Mouse (Mus musculus) hindbrain, postnatal 0 days (tissue): ENCODE data around the gene Ttn. TPM values are rescaled to one million over a fixed set of nuclear protein-coding genes. Genes with fewer than 3 reads are reported as not detected.

ENCODE experiments used
- ATAC-seq: fragments of 200-750 bp; cut with Nextera tagmentation; 2 replicates; pipeline ENCODE4 v1.8.0; 2017; ENCODE audit warnings: mild to moderate bottlenecking, moderate TSS enrichment, moderate library complexity
- DNase-seq: peaks from one replicate; pipeline ENCODE4 v3.0.0-alpha.2; 2015; ENCODE audit warnings: low spot score
- H3K27ac ChIP-seq: fragments of 300-500 bp; sonication (generic); 2 replicates; pipeline ENCODE4 v1.5.1; 2014; ENCODE audit warnings: mild to moderate bottlenecking
- H3K27me3 ChIP-seq: fragments of 300-500 bp; sonication (generic); 2 replicates; pipeline ENCODE4 v1.6.1; 2014; ENCODE audit warnings: low read length, mixed read lengths; ENCODE audit not compliant: insufficient read depth
- H3K36me3 ChIP-seq: fragments of 300-500 bp; sonication (generic); 2 replicates; pipeline ENCODE4 v1.6.1; 2014; ENCODE audit warnings: low read length, mixed read lengths; ENCODE audit not compliant: insufficient read depth
- H3K4me1 ChIP-seq: fragments of 300-500 bp; sonication (generic); 2 replicates; pipeline ENCODE4 v1.6.1; 2014; ENCODE audit warnings: antibody characterized with exemption, low read length, mixed read lengths; ENCODE audit not compliant: insufficient read depth
- H3K4me2 ChIP-seq: fragments of 300-500 bp; sonication (generic); 2 replicates; pipeline ENCODE4 v1.6.1; 2014; ENCODE audit warnings: low read depth, mild to moderate bottlenecking, low read length, moderate library complexity, mixed read lengths
- H3K4me3 ChIP-seq: fragments of 300-500 bp; sonication (generic); 2 replicates; pipeline ENCODE4 v1.5.1; 2014; ENCODE audit warnings: low read length
- H3K9ac ChIP-seq: fragments of 300-500 bp; sonication (generic); replicated peaks from 2 replicates; pipeline ENCODE4 v1.6.1; 2014; ENCODE audit warnings: mild to moderate bottlenecking, low read length, moderate library complexity, mixed read lengths
- H3K9me3 ChIP-seq: fragments of 300-500 bp; sonication (generic); 2 replicates; pipeline ENCODE4 v1.6.1; 2016; ENCODE audit warnings: low read length, mixed read lengths
- CTCF ChIP-seq: IDR thresholded peaks from 2 replicates; pipeline ENCODE4 v1.5.1; 2016; ENCODE audit warnings: antibody characterized with exemption, control low read depth, low read depth
- WGBS: fragments of 180-500 bp; shearing (Covaris S2); extraction: QIAGEN DNeasy Blood & Tissue Kit; methylation state at CpG from one replicate; pipeline ENCODE4 v1.1.7; 2014; 5-methylcytosine and 5-hydroxymethylcytosine counted together
- polyA plus RNA-seq: library from polyadenylated mRNA; unstranded; fragments of >200 nt; fragmentation: Nextera tagmentation; extraction: Ambion mirVana; gene quantifications from 2 replicates; pipeline ENCODE4 v1.2.1, GENCODE M21; 2015
- total RNA-seq: library from RNA; depleted of rRNA; stranded (reverse); fragments of >200 nt; gene quantifications from 2 replicates; pipeline ENCODE4 v1.2.3, GENCODE M21; 2014

Gene Ttn
- total and polyA plus RNA-seq, 2 experiments from 2014 or later: 0.58 to 0.73 TPM

- Histone ChIP-seq H3K27ac (no peak overlapping the region), H3K27me3 (no peaks in the 10 kb centered on the region), H3K9me3 (no peaks in the 10 kb centered on the region), H3K4me2 (no peak overlapping the region), H3K9ac (no peak overlapping the region), H3K4me1 (no peaks in the 10 kb centered on the region), H3K36me3 (no peaks in the 10 kb centered on the region), H3K4me3 (no peak overlapping the region)
- TF ChIP-seq CTCF: no peak
- 77% methylated on average over 6 of the region's 6 CpGs for WGBS
- ATAC-seq (no peak), DNase-seq (no peak)
Measured at GRCm38 (mm10) chr2:76977650-76978049, 4.7 kb downstream of the Ttn start.

- no peak for ATAC-seq
- TF ChIP-seq CTCF: no peak
- DNase-seq: no peak
- no peaks in the 10 kb centered on the region for H3K36me3 ChIP-seq
- no peaks in the 10 kb centered on the region for H3K9me3 ChIP-seq
- H3K27ac ChIP-seq: no peak overlapping the region
- no peaks in the 10 kb centered on the region for H3K4me1 ChIP-seq
- H3K9ac ChIP-seq: no peak overlapping the region
- no peaks in the 10 kb centered on the region for H3K27me3 ChIP-seq
- no peak overlapping the region for H3K4me2 ChIP-seq
- H3K4me3 ChIP-seq: no peak overlapping the region
- WGBS: 49% methylated on average over 4 of the region's 4 CpGs
Measured at GRCm38 (mm10) chr2:76972051-76972450, 10.3 kb downstream of the Ttn start.

GRCm38 (mm10) chr2:76971069-76971468 lies 11.3 kb downstream of the Ttn start:
- H3K27ac ChIP-seq: no peak overlapping the region
- no peak overlapping the region for H3K9ac ChIP-seq
- DNase-seq: peak; percentile 9
- no peak for TF ChIP-seq CTCF
- H3K4me2 ChIP-seq: peak overlapping the region; percentile 30; the same call in 1 of the 2 replicates
- no peaks in the 10 kb centered on the region for H3K36me3 ChIP-seq
- ATAC-seq: no peak
- WGBS: 46% methylated on average over 5 of the region's 5 CpGs
- H3K4me3 ChIP-seq: no peak overlapping the region
- no peaks in the 10 kb centered on the region for H3K4me1 ChIP-seq
- H3K9me3 ChIP-seq: no peaks in the 10 kb centered on the region
- no peaks in the 10 kb centered on the region for H3K27me3 ChIP-seq

GRCm38 (mm10) chr2:76970669-76971068 lies 11.7 kb downstream of the Ttn start:
- Histone ChIP-seq H3K4me1 (no peaks in the 10 kb centered on the region), H3K9me3 (no peaks in the 10 kb centered on the region), H3K4me2 (peak overlapping the region; percentile 30; the same call in 1 of the 2 replicates), H3K27ac (no peak overlapping the region), H3K27me3 (no peaks in the 10 kb centered on the region), H3K4me3 (no peak overlapping the region), H3K36me3 (no peaks in the 10 kb centered on the region), H3K9ac (no peak overlapping the region)
- DNase-seq (peak; percentile 74), ATAC-seq (peak; percentile 49; the same call in 1 of the 2 replicates)
- TF ChIP-seq CTCF: peak; percentile 69
- 13% methylated on average over 4 of the region's 4 CpGs for WGBS

DNA sequence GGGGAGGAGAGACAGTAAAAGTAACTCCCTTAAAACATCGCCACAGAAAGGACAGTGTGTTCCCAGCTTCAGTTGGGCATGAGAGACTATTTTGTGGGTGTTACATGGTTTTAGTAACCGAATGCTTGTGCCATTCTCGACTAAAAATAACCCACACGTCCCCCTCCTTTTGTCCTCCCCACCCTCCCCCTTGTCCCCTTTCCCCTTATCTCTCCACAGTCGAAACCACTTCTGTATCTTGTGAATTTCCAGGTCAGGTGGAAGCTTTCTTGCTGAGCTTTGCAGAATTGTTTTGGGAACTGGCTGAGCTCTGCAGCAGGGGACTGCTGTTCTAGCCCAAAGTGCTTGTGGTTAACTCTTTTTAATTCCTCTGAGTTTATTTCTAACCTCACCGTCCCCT lies 12.1 kb downstream of the Ttn start:
- no peak for TF ChIP-seq CTCF
- Histone ChIP-seq H3K27me3 (no peaks in the 10 kb centered on the region), H3K27ac (no peak overlapping the region), H3K4me1 (no peaks in the 10 kb centered on the region), H3K36me3 (no peaks in the 10 kb centered on the region), H3K4me2 (no peak overlapping the region), H3K9me3 (no peaks in the 10 kb centered on the region), H3K4me3 (no peak overlapping the region), H3K9ac (no peak overlapping the region)
- DNase-seq (no peak), ATAC-seq (no peak)
- WGBS: 69% methylated on average over 6 of the region's 6 CpGs

- Histone ChIP-seq H3K4me2 (no peak overlapping the region), H3K9me3 (no peaks in the 10 kb centered on the region), H3K4me3 (no peak overlapping the region), H3K9ac (no peak overlapping the region), H3K27me3 (no peaks in the 10 kb centered on the region), H3K36me3 (no peaks in the 10 kb centered on the region), H3K27ac (no peak overlapping the region), H3K4me1 (no peaks in the 10 kb centered on the region)
- DNase-seq (no peak), ATAC-seq (no peak)
- no peak for TF ChIP-seq CTCF
- WGBS: 79% methylated on average over 21 of the region's 21 CpGs
Measured at GRCm38 (mm10) chr2:76969637-76970036, 12.7 kb downstream of the Ttn start.

DNA sequence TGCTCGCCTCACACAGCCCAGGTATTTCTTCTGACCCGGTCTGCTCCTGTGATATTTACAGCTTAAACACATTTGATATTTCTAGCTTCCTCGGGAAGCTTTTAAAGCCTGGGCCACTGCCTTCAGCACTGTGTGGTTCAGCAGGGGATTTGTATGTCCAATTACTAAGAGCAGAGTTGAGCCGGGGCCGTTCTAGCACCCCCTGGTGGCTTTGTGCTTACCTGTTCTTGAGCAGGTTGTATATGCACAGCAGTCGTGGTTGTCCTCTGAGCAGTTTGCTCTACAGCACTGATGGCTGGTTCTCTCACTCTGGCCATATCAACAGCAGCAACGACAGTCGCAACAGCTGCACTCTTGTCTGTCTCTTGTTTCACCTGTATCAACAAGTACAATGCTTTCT lies 13.4 kb downstream of the Ttn start:
- peak; percentile 85 for ATAC-seq
- no peak overlapping the region for H3K9ac ChIP-seq

More for the DNA sequence above, 13.4 kb downstream of the Ttn start:
- Histone ChIP-seq H3K4me2 (no peak overlapping the region), H3K9me3 (no peaks in the 10 kb centered on the region), H3K27ac (no peak overlapping the region), H3K27me3 (no peaks in the 10 kb centered on the region), H3K36me3 (no peaks in the 10 kb centered on the region), H3K4me3 (no peak overlapping the region), H3K4me1 (no peaks in the 10 kb centered on the region)
- peak; percentile 89 for DNase-seq
- 25% methylated on average over 8 of the region's 8 CpGs for WGBS
- TF ChIP-seq CTCF: peak; percentile 83
